Mouse (Mus musculus) mature B cell (primary cell): ENCODE data around the gene Fam163a.
"Not testable (repeated sequence)": the region's sequence is repeated elsewhere in the genome, so short reads cannot be mapped to it uniquely, and the experiment has no call there.

Experiments used
- in situ Hi-C: fragments of 300-500 bp; cut with MboI; formaldehyde crosslinking; loops from 2 replicates; pipeline ENCODE4 v1.14.3; 2019

Gene Fam163a

DNA sequence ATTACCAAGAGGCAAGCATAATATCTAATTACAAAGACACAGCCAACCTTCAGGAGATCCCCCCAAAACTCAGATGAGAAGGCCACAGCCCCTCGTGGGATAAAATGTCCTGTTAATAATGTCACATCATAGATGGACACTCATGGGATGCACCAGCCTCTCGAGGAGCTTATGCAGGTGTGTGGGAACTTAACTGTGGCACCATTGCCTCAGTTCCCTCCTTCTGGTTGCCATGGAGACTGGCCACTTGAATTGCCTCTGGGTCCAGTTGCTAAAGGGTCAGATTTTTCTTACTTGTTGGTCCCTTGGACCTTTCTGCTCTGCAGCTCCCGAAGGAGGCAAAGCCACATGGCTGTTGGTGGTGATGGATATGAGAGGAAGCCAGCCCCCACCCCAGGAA lies 127.2 kb downstream of the Fam163a start:
- in situ Hi-C loops: no loop called here

- in situ Hi-C loops: no loop called here
These were observed 128.4 kb downstream of the Fam163a start for GRCm38 (mm10) chr1:156076474-156076873.

- in situ Hi-C loops: no loop called here
These were observed 130.3 kb downstream of the Fam163a start for GRCm38 (mm10) chr1:156074575-156074974.

DNA sequence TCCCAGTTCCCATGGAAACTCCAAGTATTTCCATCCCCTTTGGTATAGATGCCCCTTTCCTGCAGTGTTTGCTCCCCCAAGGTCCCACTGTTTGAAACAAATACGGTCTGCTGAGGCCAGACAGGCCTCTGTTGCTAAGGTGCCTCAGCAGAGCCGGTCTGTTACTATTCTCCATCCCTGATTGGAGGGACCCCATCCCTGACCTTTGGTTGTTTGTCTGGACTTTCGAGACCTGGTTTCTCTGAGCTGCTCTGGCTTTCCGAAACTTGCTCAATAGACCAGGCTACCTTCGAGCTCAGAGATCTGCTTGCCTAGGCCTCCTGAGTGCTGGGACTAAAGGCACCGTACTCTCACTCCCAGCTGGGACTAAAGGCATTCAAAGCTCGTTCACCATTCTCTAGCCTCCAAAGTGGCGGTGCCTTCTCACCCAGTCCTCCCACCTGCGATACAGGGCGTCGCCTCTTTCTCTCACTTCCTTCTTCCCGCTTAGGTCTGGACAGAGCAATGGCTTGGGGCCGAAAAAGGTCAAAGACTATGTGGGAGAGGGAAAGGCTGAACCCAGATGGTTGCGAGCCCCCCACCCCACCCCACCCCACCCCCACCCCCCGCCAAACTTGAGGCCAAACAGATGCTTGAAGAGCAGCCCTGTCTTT lies 131.5 kb downstream of the Fam163a start:
- in situ Hi-C loops: no loop called here

- in situ Hi-C loops: no loop called here
These were observed 134.7 kb downstream of the Fam163a start for GRCm38 (mm10) chr1:156070106-156070505.

DNA sequence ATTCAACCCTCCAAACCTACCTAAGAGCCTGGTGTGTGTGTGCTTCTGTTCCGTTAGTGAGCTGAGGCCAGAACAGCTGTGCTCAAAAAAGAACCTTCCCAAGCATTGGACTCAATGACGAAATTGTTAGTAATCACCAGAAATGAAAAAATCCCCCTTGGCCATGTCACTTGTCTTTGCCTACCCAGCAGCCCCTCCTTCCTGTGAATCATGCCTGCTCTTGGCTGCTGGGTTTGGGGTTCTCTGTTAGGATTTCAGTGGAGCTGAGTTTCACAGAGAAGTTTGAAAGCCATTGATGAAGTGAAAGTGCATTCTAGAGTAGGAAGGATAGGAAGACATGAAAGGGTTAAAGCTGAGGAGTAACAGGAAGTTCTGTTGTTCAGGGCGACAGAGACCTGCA lies 138.7 kb downstream of the Fam163a start:
- in situ Hi-C loops: no loop called here

DNA sequence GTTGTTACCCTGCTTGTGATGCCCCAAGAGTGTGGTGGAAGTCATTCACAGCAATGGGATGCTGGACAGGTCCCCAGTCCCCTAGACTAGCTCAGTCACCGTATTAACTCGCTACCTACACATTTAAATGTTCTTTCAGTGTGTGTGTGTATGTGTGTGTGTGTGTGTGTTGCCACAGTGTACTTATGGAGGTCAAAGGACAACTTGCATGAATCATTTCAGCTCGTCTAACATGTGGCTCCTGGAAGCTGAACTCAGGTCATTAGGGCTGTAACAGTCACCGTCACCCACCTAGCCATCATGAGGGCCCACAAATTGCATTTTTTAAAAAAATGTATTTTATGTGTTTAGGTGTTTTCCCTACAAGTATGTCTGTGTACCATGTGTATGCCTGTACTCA lies 142.6 kb downstream of the Fam163a start:
- in situ Hi-C loops: no loop called here

- in situ Hi-C loops: no loop called here
These were observed 146.6 kb downstream of the Fam163a start for GRCm38 (mm10) chr1:156058207-156058606.

- in situ Hi-C loops: no loop called here
These were observed 158.1 kb downstream of the Fam163a start for GRCm38 (mm10) chr1:156046688-156047087.

GRCm38 (mm10) chr1:156044211-156044611 lies 160.6 kb downstream of the Fam163a start:
- in situ Hi-C loops: no loop called here

GRCm38 (mm10) chr1:156043027-156043426 lies 161.8 kb downstream of the Fam163a start:
- in situ Hi-C loops: no loop called here

DNA sequence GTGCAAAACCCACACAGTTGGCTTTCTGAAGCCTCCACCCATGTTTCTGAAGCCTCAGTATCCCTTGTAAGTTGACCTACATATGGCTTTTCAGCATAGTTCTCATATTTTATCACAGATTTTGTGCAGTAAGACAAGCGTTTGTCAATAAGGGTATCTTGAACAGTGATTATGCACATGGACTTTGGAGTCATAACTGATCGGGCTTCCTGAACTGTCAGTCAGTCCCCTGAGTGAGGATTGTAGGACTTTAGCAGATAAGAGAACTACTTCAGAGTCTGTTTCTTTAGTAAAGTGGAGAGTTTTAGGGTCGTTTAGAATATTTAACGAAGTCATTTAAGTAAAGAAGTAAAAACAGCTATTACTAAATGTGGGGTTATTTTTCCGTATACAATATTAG lies 162.3 kb downstream of the Fam163a start:
- in situ Hi-C loops: no loop called here

GRCm38 (mm10) chr1:156041451-156042241 lies 163.2 kb downstream of the Fam163a start:
- in situ Hi-C loops: no loop called here

DNA sequence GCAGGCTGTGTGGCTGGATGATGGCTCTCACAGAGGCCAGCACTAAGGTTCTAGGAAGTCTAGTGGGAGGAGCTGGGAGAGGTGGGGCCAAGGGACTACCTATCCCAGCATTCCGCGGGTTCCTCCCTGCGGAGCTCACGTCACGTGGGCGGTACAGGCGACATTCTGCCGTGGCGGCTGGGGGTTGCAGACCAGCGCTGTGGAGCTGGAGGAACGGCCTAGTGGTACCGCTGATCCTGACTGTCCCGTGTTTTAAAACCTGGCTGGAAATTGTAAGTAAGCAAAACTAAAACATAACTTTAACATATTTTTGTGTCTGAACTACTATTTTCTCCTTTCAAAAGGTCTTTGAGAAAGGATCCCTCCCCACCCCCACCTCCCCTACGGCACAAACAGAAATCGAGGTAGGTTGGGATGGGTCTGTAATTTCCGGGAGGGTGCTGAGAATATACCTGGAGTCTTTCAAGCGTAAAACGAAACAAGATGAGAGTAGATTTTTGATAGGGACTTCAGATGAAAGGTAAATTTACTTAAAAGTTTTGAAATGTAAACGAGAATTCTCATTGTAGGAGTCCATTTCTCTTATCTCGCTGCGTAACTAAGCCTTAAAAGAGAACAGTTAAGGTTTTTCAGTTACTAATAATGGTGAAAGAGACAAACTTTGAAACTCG lies 164.0 kb downstream of the Fam163a start:
- in situ Hi-C loops: no loop called here

- in situ Hi-C loops: not testable (repeated sequence)
These were observed 164.8 kb downstream of the Fam163a start for GRCm38 (mm10) chr1:156039989-156040388.

DNA sequence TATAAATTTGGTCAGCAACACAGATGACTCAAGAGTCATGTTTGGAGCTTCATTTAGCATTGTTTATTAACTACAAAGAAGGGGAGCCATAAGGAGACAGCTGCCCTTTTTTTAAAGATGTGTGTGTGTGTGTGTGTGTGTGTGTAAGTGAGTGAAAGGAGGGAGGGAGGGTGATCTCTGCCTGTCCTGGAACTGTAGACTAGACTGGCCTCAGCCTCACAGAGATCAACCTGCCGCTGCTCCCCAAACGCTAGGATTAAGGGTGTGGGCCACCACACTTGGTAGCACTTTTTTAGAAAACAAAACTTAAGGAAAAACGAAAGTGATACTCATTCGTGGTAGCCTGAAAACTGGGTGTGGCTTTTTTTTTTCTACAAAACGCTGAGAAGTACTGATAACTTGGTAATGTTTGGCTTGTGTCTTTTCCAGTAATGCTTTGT lies 167.7 kb downstream of the Fam163a start:
- in situ Hi-C loops: no loop called here

DNA sequence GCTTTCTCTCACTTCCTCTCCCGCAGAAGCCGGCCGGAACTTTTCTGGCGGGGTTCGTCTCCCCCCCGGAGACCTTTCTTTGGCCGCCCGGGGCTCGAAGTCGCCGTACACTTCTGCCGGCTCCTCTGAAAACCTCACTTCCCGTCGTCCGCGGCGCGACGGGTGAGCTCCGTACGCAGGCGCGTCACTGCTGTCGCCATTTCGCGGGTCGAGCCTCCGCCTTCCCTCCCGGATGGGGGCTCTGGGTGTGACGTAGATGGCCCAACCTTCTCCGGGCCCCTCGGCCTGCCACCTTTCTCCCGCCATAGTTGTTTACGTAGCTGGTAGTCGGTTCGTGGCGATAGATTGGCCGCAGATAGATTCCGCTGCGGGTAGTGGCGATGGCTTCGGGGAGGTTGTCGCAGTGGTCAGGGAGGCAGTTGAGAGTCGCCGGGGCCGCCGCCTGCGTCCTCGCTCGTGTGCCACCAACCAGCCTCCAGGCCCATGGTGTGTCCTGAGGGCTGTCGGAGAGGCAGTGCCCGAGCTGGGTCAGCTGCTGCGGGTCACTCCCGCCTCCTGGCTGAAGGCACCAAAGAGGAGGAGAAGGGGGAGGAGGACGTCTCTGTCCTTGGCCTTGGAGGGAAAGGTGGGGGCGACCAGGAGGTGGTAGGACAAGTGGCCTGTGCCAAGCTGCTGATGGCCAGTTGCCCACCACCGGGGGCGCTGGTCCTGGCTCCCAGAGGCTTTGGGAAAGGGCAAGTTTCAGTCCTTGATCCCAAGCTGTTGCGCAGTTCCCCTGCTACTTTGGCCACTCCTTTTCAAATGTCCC lies 168.7 kb downstream of the Fam163a start, which contains the start of gene Tor1aip1:
Gene Tor1aip1 (minus strand): TSS at position 551 of the 808 bp plus-strand sequence.
- in situ Hi-C loops: no loop called here

- in situ Hi-C loops: no loop called here
These were observed 169.4 kb downstream of the Fam163a start, which contains the start of gene Tor1aip2 for GRCm38 (mm10) chr1:156035269-156035929. Gene Tor1aip2, plus strand, starts transcription at chr1:156035403.

DNA sequence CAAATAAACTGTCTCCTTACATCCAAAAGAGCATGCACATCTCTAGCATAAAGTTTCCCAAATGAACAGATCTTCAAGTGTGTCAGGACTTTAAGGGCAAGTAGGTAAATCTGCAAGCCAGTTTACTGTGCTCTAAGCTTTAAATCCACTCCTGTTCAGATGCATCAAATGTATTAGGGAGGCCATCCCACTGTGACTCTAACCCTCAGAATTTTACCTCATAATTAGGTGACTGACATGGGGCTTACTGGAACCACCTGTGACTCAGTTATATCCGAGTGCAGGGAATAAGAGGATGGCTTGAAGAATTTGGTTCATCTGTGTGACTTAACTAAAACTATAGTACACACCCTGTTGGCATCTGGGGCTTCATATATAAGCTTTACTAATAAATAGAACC lies 170.2 kb downstream of the Fam163a start:
- in situ Hi-C loops: no loop called here

GRCm38 (mm10) chr1:156033921-156034320 lies 170.9 kb downstream of the Fam163a start:
- in situ Hi-C loops: no loop called here

- in situ Hi-C loops: no loop called here
These were observed 176.4 kb downstream of the Fam163a start for GRCm38 (mm10) chr1:156028340-156028975.
